Mouse (Mus musculus) kidney, embryonic 15.5 days (tissue): ENCODE measurements at regions not wholly inside any gene's neighbourhood (a gene's known extent, or its start where the extent isn't known, plus 50 kb on each side); places are given as distances from the start of the nearest gene placed in this dataset.

Experiments used
- ATAC-seq: fragments of 200-750 bp; cut with Nextera tagmentation; replicated peaks from 2 replicates; pipeline ENCODE4 v1.8.0; 2017; ENCODE audit warnings: moderate TSS enrichment; ENCODE audit not compliant: low FRiP score
- H3K27ac ChIP-seq: fragments of 300-500 bp; sonication (generic); 2 replicates; pipeline ENCODE4 v1.5.1; 2015; ENCODE audit warnings: mild to moderate bottlenecking, inconsistent platforms
- H3K27me3 ChIP-seq: fragments of 300-500 bp; sonication (generic); 2 replicates; pipeline ENCODE4 v1.6.1; 2015; ENCODE audit warnings: inconsistent platforms
- H3K36me3 ChIP-seq: fragments of 300-500 bp; sonication (generic); 2 replicates; pipeline ENCODE4 v1.6.1; 2015; ENCODE audit warnings: inconsistent platforms
- H3K4me1 ChIP-seq: fragments of 300-500 bp; sonication (generic); 2 replicates; pipeline ENCODE4 v1.6.1; 2015; ENCODE audit warnings: inconsistent platforms
- H3K4me2 ChIP-seq: fragments of 300-500 bp; sonication (generic); 2 replicates; pipeline ENCODE4 v1.6.1; 2015; ENCODE audit warnings: moderate library complexity, mild to moderate bottlenecking, inconsistent platforms
- H3K4me3 ChIP-seq: fragments of 300-500 bp; sonication (generic); replicated peaks from 2 replicates; pipeline ENCODE4 v1.5.1; 2015; ENCODE audit warnings: mild to moderate bottlenecking, inconsistent platforms
- H3K9ac ChIP-seq: fragments of 300-500 bp; sonication (generic); 2 replicates; pipeline ENCODE4 v1.6.1; 2015; ENCODE audit warnings: mild to moderate bottlenecking, inconsistent platforms
- H3K9me3 ChIP-seq: fragments of 300-500 bp; sonication (generic); replicated peaks from 2 replicates; pipeline ENCODE4 v1.6.1; 2016; ENCODE audit warnings: inconsistent platforms
- WGBS: fragments of 180-500 bp; shearing (Covaris S2); methylation state at CpG from one replicate; pipeline ENCODE4 v1.1.7; 2015; ENCODE audit warnings: mixed read lengths; 5-methylcytosine and 5-hydroxymethylcytosine counted together

- no peak overlapping the region for H3K9ac ChIP-seq
- ATAC-seq: no peak
- no peak overlapping the region for H3K4me2 ChIP-seq
- WGBS: 85% methylated on average over 1 of the region's 1 CpGs
- H3K27ac ChIP-seq: no peak overlapping the region
- H3K4me1 ChIP-seq: no peaks in the 10 kb centered on the region
- no peaks in the 10 kb centered on the region for H3K36me3 ChIP-seq
- H3K9me3 ChIP-seq: no peaks in the 10 kb centered on the region
- H3K27me3 ChIP-seq: no peaks in the 10 kb centered on the region
- no peak overlapping the region for H3K4me3 ChIP-seq
Measured at GRCm38 (mm10) chr3:17772886-17773285, 175.3 kb upstream of the Cypt12 start.

- no peak overlapping the region for H3K4me2 ChIP-seq
- no peak overlapping the region for H3K4me3 ChIP-seq
- peaks cover 13% of the 10 kb centered on the region for H3K27me3 ChIP-seq
- H3K9ac ChIP-seq: no peak overlapping the region
- H3K27ac ChIP-seq: no peak overlapping the region
- WGBS: 75% methylated on average over 3 of the region's 3 CpGs
- H3K36me3 ChIP-seq: no peaks in the 10 kb centered on the region
- no peaks in the 10 kb centered on the region for H3K4me1 ChIP-seq
- H3K9me3 ChIP-seq: no peaks in the 10 kb centered on the region
- no peak for ATAC-seq
Measured at GRCm38 (mm10) chr3:17779152-17779551, 169.1 kb upstream of the Cypt12 start.

GRCm38 (mm10) chr3:17784076-17784475, 164.1 kb upstream of the Cypt12 start:
- Histone ChIP-seq H3K9me3 (no peaks in the 10 kb centered on the region), H3K36me3 (no peaks in the 10 kb centered on the region), H3K27ac (no peak overlapping the region), H3K4me1 (peaks cover 12% of the 10 kb centered on the region), H3K4me3 (no peak overlapping the region), H3K27me3 (peaks cover 58% of the 10 kb centered on the region), H3K9ac (no peak overlapping the region), H3K4me2 (no peak overlapping the region)
- WGBS: 73% methylated on average over 3 of the region's 3 CpGs
- no peak for ATAC-seq

- H3K27me3 ChIP-seq: peaks cover 63% of the 10 kb centered on the region
- H3K27ac ChIP-seq: no peak overlapping the region
- no peaks in the 10 kb centered on the region for H3K9me3 ChIP-seq
- H3K4me2 ChIP-seq: no peak overlapping the region
- no peak overlapping the region for H3K4me3 ChIP-seq
- ATAC-seq: no peak
- H3K36me3 ChIP-seq: no peaks in the 10 kb centered on the region
- H3K9ac ChIP-seq: no peak overlapping the region
- 38% methylated on average over 3 of the region's 3 CpGs for WGBS
- peaks cover 12% of the 10 kb centered on the region for H3K4me1 ChIP-seq
Measured at GRCm38 (mm10) chr3:17784587-17784986, 163.6 kb upstream of the Cypt12 start.

GRCm38 (mm10) chr3:17785106-17786022, 162.8 kb upstream of the Cypt12 start:
- Histone ChIP-seq H3K4me1 (peaks cover 12% of the 10 kb centered on the region), H3K36me3 (no peaks in the 10 kb centered on the region), H3K27ac (no peak overlapping the region), H3K27me3 (peaks cover 70% of the 10 kb centered on the region), H3K9me3 (no peaks in the 10 kb centered on the region), H3K4me3 (peak overlapping the region; percentile 42), H3K9ac (no peak overlapping the region), H3K4me2 (peak overlapping the region; percentile 71)
- no peak for ATAC-seq
- 7% methylated on average over 21 of the region's 21 CpGs for WGBS

- peak overlapping the region; percentile 26; the same call in 1 of the 2 replicates for H3K9ac ChIP-seq
- ATAC-seq: peak; percentile 75
Measured at GRCm38 (mm10) chr3:17786023-17786720, 162.0 kb upstream of the Cypt12 start.

GRCm38 (mm10) chr3:17786721-17787442, 161.3 kb upstream of the Cypt12 start:
- peaks cover 75% of the 10 kb centered on the region for H3K27me3 ChIP-seq
- no peaks in the 10 kb centered on the region for H3K36me3 ChIP-seq
- peaks cover 12% of the 10 kb centered on the region for H3K4me1 ChIP-seq
- H3K4me2 ChIP-seq: peak overlapping the region; percentile 71
- H3K9me3 ChIP-seq: no peaks in the 10 kb centered on the region
- 0 out of 2 replicates have a peak overlapping the region, but pooled peaks have one; percentile 26 for H3K9ac ChIP-seq
- H3K4me3 ChIP-seq: peak overlapping the region; percentile 42
- ATAC-seq: peak; percentile 68
- 2% methylated on average over 35 of the region's 35 CpGs for WGBS
- H3K27ac ChIP-seq: no peak overlapping the region

More at GRCm38 (mm10) chr3:17786023-17786720, 162.0 kb upstream of the Cypt12 start:
- Histone ChIP-seq H3K36me3 (no peaks in the 10 kb centered on the region), H3K27me3 (peaks cover 72% of the 10 kb centered on the region), H3K4me3 (peak overlapping the region; percentile 42), H3K4me2 (peak overlapping the region; percentile 71), H3K4me1 (peaks cover 12% of the 10 kb centered on the region), H3K9me3 (no peaks in the 10 kb centered on the region), H3K27ac (no peak overlapping the region)
- under 1% methylated on average over 56 of the region's 56 CpGs for WGBS

- H3K36me3 ChIP-seq: no peaks in the 10 kb centered on the region
- H3K4me1 ChIP-seq: peaks cover 12% of the 10 kb centered on the region
- no peak overlapping the region for H3K4me3 ChIP-seq
- H3K9ac ChIP-seq: no peak overlapping the region
- peaks cover 80% of the 10 kb centered on the region for H3K27me3 ChIP-seq
- H3K27ac ChIP-seq: no peak overlapping the region
- H3K9me3 ChIP-seq: no peaks in the 10 kb centered on the region
- ATAC-seq: no peak
- peak overlapping the region; percentile 71; the same call in 1 of the 2 replicates for H3K4me2 ChIP-seq
- WGBS: 4% methylated on average over 18 of the region's 18 CpGs
Measured at GRCm38 (mm10) chr3:17787443-17788333, 160.5 kb upstream of the Cypt12 start.

GRCm38 (mm10) chr3:17788334-17788720, 159.9 kb upstream of the Cypt12 start:
- peaks cover 12% of the 10 kb centered on the region for H3K4me1 ChIP-seq
- H3K9ac ChIP-seq: no peak overlapping the region
- peaks cover 87% of the 10 kb centered on the region for H3K27me3 ChIP-seq
- ATAC-seq: no peak
- H3K4me3 ChIP-seq: no peak overlapping the region
- H3K4me2 ChIP-seq: no peak overlapping the region
- no peaks in the 10 kb centered on the region for H3K36me3 ChIP-seq
- no peaks in the 10 kb centered on the region for H3K9me3 ChIP-seq
- no peak overlapping the region for H3K27ac ChIP-seq
- 26% methylated on average over 4 of the region's 4 CpGs for WGBS

GRCm38 (mm10) chr3:17788778-17789299, 159.4 kb upstream of the Cypt12 start:
- no peak for ATAC-seq
- 27% methylated on average over 3 of the region's 3 CpGs for WGBS
- Histone ChIP-seq H3K36me3 (no peaks in the 10 kb centered on the region), H3K4me2 (no peak overlapping the region), H3K4me3 (no peak overlapping the region), H3K27me3 (peaks cover 92% of the 10 kb centered on the region), H3K27ac (no peak overlapping the region), H3K9me3 (no peaks in the 10 kb centered on the region), H3K4me1 (peaks cover 15% of the 10 kb centered on the region), H3K9ac (no peak overlapping the region)
